Mouse (Mus musculus): Measurements from ENCODE around the gene Eya2.

DNA sequence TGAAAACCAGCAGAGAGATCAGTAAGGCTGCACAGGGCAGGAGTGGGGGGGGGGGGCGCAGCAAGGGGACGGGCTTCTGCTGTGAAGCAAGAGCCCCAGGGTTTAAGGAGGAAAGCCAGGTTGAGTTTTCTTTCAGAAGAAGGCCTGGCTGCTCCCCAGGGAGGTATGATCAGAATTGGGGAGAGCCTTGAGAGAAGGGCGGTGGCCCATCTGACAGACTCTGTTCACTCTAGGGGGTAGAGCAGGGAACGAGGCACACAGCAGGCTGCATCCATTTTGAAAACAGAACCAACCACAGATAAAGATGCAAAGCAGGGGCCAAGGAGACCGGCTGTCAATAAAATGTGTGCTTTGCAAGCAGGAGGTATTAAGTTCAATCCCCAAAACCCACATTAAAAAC, 145.5 kb downstream of the Eya2 start:
- TF ChIP-seq POLR2A (IDR thresholded peaks at IDR 0.05; ENCODE audit: low read depth, low read length) (no peak), CTCF (IDR thresholded peaks at IDR 0.05; ENCODE audit: extremely low read depth, insufficient read depth, insufficient read length, insufficient replicate concordance) (no peak)
